Mouse (Mus musculus): ENCODE results near the gene Lrch4.
"Not testable (repeated sequence)": the region's sequence is repeated elsewhere in the genome, so short reads cannot be mapped to it uniquely, and the experiment has no call there.

Gene Lrch4

DNA sequence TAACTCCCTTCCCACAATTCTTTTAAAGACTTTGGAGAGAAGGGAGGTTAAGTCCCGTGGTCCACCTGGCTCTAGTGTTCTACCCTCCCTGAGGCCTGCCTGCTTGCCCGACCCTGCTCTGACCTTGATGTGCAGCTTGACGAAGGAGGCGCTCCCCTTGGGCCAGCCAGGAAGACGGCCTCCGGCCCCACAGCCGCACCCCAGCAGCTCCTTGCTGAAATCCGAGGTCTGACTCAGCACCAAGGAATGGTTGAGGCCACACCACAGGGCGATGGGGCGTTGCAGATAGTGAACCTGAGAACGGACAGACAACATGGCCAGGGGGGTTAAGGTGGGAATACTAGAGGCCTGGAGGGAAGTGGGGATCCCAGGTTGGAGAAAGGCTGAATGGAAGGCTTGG, 15.4 kb upstream of the Lrch4 start, which contains the start of gene Pcolce:
TSS of gene Pcolce (minus strand) at position 235 of the 400 bp plus-strand sequence.
- no peak for DNase-seq

DNA sequence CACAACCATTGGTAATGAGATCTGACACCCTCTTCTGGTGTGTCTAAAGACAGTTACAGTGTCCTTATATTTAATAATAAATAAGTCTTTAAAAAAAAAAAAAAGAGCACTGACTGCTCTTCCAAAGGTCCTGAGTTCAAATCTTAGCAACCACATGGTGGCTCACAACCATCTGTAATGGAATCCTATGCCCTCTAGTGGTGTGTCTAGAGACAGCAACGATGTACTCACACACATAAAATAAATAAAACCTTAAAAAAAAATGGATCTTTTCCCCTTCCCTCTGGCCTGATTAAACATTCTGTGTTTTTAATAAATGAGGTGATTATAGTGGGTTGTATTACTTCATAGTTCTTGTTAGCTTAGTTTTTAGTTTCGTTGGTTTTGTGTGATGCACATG, 14.0 kb upstream of the Lrch4 start:
- DNase-seq, result not testable (repeated sequence)

DNA sequence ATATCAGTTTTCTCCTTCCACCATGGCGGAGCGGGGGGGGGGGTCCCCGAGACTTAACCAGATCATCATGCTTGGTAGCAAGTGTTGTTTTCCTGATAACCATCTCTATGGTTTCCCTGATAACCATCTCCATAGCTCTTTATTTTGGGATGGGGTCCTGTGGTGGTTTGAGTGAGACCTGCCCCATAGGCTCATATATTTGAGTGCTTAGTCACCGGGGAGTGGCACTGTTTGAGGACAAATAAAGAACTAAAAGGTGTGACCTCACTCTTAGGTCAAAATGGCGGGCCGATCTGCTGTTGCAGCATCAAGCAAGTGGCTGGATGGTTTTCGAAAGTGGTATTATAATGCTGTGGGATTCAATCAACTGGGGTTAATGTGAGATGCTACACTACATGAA, 13.6 kb upstream of the Lrch4 start:
- DNase-seq, result no peak

DNA sequence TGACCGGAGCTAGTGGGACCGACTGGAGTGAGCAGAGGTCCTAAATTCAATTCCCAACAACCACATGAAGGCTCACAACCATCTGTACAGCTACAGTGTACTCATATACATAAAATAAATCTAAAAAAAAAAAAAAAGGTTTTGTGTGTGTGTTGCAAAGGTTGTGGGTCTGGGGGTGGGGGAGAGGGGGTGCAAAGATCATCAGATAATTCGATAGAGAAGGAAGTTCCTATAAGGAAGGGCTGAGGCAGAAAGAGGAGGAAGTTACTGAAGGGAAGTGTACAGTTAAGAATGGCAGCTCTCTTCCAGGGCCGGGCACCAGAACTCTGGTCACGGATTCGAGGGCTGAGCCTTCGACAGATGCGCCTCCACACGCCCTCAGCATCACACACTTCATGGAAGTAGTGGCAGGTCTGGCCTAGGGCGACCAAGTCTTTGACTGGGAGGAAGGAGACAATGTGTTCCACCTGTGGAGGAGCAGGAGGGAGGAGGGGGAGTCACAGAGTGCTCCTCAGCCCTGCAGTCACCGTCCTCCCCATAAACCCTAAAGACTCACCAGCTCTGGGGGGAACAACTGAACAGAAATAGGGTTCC, 4.9 kb upstream of the Lrch4 start:
- no peak for DNase-seq

DNA sequence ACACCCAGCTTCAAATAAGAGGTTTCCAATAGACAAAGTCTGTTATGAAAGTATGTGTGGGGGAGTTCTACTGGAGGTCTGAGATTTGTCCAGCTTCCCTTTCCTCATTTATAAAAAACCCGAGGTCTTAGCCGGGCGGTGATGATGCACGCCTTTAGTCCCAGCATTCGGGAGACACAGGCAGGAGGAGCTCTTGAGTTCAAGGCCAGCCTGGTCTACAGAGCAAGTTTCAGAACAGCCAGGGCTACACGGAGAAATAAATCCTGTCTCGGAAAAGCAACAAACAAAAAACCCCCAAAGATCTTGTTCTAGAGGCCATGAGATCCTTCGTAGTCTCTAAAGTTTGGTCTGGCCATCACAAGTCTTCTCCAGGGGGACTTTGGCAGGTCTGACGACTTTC, 930 bp upstream of the Lrch4 start:
- DNase-seq, result no peak

DNA sequence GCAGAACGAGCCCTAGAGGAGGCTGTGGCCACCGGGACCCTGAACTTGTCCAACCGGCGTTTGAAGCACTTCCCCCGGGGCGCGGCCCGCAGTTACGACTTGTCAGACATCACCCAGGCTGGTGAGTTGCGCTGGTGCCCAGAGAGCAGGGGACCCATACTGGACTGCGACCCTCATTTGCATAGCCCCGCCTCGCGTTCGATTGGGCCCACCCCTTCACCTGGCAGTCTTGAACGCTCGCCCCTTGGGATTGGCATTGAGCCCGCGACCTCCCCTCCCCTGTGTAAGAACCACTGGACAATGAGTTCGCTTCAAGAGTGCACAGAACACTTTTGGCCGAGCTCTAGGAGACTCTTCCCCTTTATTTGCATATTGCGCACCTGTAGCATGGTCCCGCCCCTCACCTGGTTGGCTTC, 393 bp downstream of the Lrch4 start:
- DNase-seq, result no peak

DNA sequence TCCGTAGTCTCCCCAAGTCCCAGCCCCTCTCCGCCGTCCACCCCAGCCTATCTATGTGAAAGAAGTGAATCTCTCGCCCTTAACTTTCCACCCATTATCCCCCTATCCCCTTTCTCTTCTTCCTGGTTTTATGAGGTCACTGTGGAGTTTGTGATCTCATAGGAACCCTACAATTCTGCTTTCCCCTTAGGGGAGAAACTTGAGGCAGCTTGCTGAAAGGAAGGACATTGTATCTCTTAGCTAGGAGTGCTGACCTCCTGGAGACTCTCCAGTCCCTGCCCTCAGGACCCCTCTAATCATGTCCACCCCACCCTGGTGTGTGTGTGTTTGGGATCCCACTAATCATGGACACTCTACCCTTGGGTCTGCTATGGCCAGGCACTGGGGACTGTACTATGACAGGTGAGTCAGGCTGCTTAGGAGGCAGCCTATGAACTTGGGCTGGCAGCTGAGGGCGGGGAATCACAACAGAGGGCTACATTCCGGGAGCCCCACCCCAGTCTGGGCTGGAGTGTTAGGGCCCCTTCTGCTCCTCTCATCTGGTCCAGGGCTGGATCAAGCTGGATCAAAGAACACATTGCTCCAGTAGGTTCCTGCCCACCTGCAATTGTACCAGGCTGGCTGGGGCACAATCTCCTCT, 1.1 kb downstream of the Lrch4 start:
- DNase-seq, result peak; percentile 57 to 71

DNA sequence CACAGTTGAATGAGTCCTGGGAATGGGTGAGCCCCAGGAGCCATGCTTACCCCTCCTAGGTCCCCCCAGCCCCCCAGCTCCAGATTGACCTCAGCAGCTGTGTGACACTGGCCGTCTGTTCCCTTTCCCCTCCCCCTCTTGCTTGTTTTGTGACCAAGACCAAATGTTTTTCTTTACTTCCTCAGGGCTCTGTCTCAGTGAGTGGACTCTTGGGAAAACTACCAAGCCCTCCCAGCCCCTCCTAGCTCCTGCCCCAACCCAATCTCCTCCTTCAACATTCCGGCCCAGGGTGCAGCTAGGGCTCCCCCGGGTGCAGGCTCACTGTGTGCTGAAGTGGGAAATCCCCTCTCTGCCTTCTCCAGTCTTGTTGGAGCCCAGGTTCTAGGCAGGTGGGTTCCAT, 1.7 kb downstream of the Lrch4 start:
- peak in 1 of 2 experiments; percentile 49 for DNase-seq

DNA sequence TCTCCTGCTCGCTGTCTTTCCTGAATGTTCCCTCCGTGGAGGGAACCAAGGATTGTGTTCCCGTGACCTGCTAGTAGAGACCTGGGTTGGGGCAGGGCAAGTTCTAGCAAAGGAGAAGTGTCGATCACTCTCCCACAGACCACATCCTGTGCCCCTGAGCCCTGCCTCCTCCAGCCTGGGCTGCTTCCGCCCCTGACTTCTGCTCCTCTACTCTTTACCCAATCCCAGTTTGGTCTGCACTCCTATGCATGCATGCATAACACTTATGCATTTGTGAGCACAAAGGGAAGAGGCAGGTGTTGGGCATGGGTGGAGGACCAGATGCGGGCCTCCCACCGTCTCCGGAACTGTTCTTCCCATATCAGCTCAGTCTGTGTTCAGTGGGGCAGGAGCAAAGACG, 2.2 kb downstream of the Lrch4 start:
- DNase-seq, result peak; percentile 85 to 92

DNA sequence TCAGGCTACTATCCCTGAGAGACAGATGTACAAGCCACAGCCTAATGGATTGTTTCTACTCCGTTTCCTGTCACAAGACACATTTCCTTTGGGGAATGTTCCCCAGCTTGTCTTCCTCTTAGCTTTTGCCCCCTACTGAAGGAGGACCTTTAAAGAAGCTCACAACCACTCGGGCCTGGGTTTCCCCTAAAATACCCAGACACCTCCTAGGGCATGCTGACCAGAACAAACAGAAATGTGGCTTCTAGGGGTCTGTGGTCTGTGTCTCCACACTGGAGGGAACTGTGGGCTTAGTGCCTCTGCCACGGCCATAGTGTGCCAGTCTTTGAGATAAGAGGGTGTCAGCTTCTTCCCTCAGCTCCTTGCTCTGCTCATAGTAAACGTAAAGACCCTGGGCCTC, 2.7 kb downstream of the Lrch4 start:
- no peak for DNase-seq

DNA sequence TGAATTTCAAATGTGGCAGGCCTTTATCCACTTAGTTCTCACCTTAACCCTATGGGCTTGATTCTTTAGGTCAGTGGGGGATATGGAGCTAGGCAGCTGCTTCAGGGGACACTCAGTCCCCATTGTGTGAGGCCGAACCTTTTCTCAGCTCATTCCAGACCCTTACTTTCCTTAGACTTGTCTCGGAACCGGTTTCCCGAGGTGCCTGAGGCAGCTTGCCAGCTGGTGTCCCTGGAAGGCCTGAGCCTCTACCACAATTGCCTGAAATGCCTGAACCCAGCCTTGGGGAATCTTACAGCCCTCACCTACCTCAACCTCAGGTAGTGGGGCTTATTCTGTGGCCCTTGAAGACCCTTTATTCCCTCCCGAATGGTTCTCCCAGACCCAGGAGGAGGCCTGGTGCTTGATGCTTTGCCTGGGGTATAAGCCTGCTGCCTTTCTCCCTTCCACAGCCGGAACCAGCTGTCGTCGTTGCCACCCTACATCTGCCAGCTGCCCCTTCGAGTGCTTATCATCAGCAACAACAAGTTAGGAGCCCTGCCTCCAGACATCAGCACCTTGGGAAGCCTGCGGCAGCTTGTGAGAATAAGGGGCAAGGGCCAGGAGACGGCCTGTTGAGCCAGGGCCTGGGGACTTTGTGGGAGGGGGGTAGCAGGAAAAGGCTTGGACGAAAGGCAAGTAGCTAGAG, 4.6 kb downstream of the Lrch4 start:
- DNase-seq, result no peak

DNA sequence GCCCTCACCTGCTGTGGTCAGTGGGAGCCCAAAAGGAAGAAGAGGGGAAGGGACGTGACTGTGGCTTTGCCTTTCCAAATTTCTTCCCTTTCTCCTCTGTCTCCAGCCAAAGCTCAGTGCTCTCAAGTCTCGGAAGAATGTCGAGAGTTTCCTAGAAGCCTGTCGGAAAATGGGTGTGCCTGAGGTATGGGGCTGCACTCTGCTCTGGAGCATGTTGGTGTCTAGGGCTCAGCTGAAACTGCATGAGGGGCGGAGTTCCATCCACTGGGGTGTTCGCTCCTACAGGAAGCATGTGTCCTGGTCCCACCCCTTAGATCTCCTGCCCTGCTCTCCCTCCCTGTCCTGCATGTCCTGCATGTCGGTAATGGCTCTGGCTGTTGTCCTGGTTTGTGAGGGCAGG, 10.6 kb downstream of the Lrch4 start:
- no peak for DNase-seq

DNA sequence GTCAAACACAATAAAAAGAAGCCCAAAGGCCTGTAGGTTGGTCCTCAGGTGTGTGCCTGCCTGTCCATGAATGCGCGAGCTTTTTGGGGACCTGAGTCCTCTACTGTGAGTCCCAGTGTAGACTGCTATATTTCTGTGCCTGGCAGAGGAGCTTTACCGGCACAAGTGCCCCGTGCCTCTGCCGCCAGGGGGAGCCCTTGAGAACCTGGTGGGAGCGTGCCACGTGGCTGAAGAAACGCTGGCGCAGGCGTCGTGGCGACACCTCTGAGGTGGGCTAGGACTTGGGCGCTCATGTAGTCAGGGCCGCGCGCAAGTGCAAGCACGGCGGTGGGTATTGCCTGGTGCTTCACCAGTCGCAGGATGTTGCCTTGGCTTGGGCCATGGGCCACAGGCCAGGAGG, 12.1 kb downstream of the Lrch4 start, which contains the start of gene Sap25:
TSS of gene Sap25 (plus strand) at position 281 of the 400 bp plus-strand sequence.
- peak; percentile 44 to 60 for DNase-seq

DNA sequence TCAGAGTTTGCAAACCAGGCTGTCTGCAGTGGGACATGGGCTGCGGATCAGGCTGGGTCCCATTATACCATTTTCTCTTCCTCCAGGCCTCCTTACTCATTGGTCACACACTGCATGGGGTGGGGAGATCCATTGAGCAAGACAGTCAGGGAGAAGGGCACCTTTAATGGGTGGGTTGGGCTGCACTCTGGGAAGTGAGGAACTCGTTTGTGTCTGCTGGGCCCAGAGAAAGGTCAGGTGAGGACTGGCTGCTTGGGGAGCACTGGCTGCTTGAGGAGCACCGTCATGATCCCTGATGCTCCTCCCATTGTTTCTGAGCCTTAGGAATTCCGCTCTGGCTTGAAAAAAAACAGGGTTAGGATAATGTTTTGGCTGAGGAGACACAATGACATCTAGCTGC, 14.0 kb downstream of the Lrch4 start:
- no peak for DNase-seq

DNA sequence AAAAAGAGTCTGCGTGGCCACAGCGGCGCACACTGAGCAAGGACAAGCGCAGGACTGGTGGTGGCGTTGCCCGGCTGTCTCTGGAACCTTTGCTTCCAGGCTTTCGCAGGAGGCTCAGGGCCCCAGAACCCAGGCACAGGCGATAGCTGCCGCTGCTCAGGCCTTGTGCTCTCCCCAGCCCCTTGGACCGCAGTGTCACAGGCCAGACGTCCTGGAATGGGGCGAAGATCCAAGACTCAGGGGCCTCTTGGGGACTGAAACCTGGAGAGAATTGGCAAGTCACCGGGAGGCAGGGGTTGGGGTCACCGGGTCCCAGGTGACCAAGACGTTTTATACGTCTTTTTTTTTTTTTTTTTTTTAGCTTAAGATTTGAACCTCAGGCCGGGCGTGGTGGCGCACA, 15.6 kb downstream of the Lrch4 start:
- no peak for DNase-seq

DNA sequence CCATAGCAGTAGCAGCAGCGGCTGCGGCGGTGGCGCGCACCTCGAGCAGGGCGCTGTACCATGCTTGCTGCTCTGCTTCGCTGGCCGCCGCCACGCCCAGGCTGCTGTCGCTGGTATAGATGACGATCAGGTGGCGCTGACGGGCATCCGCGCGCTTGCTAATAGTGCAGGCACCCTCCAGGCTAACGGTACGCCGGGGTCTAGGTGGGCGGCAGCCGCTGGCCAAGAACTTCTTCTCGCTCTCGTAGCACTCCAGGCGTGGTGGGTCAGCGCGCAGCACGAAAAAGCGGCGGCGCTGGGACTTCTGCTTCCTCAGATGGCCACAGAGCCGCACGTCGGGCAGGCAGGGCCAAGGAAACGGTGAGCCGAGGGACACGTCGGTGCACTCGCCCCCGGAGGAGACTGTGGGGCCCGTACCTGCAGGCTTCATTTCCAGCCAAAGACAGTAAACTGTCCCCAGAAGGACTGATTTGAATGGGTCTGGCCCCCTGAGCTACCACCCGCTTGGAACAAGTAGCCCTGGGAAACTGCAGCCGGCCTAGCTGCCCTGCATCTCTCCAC, 16.2 kb downstream of the Lrch4 start:
- peak in 1 of 2 experiments; percentile 35 for DNase-seq

DNA sequence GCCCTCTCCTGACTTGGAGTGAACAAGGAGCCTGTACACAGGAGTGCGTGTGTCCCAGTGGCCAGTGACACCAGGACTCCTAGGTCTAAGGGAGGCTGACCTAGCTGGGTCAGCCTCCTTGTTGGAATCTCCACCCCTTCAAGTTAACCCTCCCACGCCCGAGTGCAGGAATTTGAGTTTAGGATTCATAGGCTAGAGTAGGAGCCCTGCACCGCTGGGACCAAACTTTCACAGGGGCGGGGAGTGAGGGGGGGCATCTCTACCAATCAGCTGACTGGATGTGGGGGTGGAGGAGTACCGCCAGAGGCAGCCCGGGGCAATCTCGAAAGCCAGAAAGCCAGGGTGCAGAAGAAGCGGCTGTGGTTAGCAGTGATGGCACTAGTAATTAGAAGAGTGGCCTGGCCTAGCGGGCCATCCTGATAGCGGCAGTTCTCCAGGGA, 16.8 kb downstream of the Lrch4 start, which contains the start of gene Irs3:
TSS of gene Irs3 (minus strand) at position 63 of the 440 bp plus-strand sequence.
- DNase-seq, result no peak

DNA sequence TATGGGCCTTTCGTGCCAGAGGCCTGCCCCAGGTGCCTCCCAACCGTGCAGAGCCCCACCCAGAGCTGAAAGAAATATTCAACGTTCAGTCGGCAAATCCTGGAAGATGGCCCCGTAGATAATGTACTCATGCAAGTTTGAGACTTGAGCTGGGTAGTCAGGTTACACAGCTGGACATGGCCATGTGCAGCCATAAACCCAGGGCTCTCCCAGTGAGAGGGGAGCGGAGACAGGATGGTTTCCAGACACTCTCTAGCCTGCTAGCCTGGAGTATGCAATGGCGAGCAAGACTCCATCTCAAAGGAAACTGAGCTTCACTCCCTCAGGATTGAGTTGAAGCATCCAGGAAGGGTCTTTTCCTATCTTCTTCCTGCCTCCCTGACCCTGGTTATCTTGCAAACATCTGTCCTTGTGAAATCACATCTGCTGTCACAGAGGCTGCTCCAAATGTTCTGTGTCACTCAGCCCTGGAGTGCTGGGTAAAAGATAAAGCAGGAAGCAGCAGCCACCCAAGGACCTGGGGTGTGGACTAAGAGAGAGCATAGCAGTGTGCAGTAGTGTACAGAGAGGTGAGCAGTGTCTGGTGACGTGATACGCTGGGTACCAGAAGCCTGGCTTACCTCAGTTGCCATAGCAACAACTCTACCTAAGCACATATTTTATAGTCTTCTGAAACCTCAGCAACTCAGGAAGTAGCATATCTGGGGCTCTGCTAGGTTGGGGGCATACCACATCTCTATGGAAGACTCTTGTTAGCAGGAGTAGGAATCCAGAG, 19.1 kb downstream of the Lrch4 start:
- DNase-seq, result no peak

DNA sequence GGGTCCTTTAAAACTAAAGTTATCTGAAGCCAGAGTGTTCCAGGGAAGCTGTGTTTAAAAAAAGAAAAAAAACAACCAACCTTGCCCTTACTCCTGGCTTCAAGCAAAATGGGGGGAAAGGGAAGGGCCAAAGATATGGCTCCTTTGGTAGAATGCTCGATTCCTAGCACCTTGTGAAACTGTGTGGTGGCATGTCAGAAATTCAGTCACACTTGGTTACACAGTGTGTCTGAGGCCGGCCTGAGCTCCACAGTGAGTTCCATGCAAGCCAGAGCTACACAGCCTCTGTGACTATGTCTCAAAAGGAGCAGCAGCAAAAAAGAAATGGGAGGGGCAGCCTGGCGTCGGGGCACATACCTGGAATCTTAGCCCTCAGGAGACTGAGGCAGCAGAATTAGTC, 20.3 kb downstream of the Lrch4 start:
- DNase-seq, result no peak

DNA sequence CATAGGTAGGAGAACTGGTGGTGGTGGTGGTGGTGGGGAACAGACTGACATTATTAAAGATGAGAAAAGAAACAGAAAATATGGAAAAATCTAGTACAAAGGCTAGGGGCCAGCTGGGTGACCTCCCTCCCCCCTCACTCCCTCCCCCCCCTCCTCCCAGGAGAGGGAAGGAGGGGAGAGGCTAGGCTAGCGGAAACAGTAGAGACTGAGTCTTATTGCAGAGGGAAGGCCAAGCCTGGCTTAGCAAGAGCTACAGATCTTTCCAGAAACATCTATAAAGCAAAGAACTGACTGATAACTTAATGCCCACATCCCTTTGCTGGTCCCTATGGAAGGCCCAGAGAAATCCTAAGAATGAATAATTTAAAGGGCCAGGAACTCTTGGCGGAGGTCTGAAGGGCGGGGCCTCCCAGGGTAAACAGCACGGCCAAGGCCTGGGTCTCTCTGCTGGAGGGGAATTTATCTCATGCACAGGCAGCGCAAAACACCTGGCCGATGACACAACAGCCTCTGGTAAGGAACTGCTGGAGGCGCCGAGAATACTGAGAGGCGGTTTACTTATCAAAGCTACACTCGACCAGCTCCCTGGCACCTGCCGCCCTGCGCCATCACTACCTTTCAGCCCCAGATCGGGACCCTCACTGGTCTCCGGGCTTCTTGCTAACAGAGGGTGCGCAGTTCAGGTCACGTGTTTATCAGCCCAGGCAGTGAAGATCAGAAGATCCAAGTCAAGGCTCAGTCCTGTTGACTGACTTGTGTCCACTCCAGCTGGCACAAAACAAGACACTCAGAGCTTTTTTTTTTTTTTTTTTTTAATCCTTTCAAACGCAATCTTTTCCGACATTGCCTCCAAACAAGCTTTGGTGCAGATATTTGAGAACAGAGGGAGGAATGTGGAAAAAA, 21.0 kb downstream of the Lrch4 start:
- DNase-seq, result no peak

DNA sequence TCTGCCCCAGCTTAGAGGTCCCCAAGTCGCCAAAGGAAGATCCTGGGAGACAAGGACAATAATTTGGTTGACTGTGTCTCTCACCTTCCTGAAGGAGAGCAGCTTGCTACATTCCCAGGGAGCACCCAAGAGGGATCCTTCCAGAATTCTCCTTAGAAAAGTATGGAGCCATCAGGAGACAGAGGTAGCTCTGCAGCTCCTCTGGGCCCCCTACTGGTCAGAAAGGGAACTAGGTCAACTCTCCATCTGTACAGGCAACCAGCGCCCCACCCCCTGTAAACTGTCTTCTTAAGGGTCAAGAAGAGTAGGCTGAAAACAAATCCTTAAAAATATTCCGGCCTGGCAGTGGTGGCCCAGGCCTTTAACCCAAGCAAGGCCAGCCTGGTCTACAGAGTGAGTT, 23.6 kb downstream of the Lrch4 start:
- DNase-seq, result peak; percentile 62 to 63

DNA sequence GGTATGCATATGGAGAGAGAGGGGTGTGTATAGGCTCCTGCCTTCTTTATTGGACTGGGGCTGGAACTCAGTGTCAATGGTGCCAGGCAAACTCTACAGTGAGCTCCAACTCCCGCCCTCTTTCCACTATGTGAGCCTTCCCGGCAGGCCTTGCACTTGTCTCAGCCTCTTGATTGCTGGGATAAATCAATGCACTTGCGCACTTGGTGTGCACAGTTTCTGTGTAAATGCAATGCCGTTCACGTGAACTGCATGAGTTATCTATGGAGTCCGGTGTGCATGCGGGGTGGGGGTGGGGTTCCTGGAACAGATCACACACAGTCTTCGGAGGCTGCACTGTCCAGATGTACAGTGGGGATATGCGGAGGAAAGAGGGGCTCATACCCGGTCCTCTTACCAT, 24.4 kb downstream of the Lrch4 start:
- DNase-seq, result no peak

Data from thymus, postnatal 36 days (tissue).